Mouse (Mus musculus) ES-Bruce4 (cell line): ENCODE data around the gene Lclat1. TPM values are rescaled to one million over a fixed set of nuclear protein-coding genes. Genes with fewer than 3 reads are reported as not detected.

ENCODE experiments used
- H3K27ac ChIP-seq: 2 replicates; pipeline ENCODE4 v1.5.1; 2012; ENCODE audit warnings: low read length, inconsistent platforms; ENCODE audit not compliant: insufficient read depth
- H3K27me3 ChIP-seq: 2 replicates; pipeline ENCODE4 v1.6.1; 2012; ENCODE audit warnings: mild to moderate bottlenecking, low read length, inconsistent platforms; ENCODE audit not compliant: control insufficient read depth, poor library complexity, insufficient read depth, severe bottlenecking
- H3K36me3 ChIP-seq: 2 replicates; pipeline ENCODE4 v1.6.1; 2012; ENCODE audit warnings: inconsistent platforms, mild to moderate bottlenecking, low read length, moderate library complexity; ENCODE audit not compliant: control insufficient read depth, poor library complexity, insufficient read depth, severe bottlenecking
- H3K4me1 ChIP-seq: one replicate; pipeline ENCODE4 v1.8.1; 2011; ENCODE audit warnings: low read length; ENCODE audit not compliant: control insufficient read depth, insufficient read depth
- H3K4me3 ChIP-seq: 2 replicates; pipeline ENCODE4 v1.5.1; 2011; ENCODE audit warnings: low read depth, mild to moderate bottlenecking, low read length
- H3K9ac ChIP-seq: 2 replicates; pipeline ENCODE4 v1.6.1; 2012; ENCODE audit warnings: low read depth, mild to moderate bottlenecking, inconsistent platforms; ENCODE audit not compliant: poor library complexity, severe bottlenecking
- H3K9me3 ChIP-seq: replicated peaks from 2 replicates; pipeline ENCODE4 v1.6.1; 2012; ENCODE audit warnings: mild to moderate bottlenecking, low read length, inconsistent platforms; ENCODE audit not compliant: control insufficient read depth, poor library complexity, insufficient read depth, severe bottlenecking
- CTCF ChIP-seq: IDR thresholded peaks from one replicate; pipeline ENCODE4 v1.8.1; 2011; ENCODE audit warnings: low read depth, low read length
- EP300 ChIP-seq: IDR thresholded peaks from 2 replicates; pipeline ENCODE4 v1.6.1; 2011; ENCODE audit warnings: low read depth, low read length; ENCODE audit not compliant: insufficient read depth
- POLR2A ChIP-seq: IDR thresholded peaks from one replicate; pipeline ENCODE4 v1.8.1; 2011; ENCODE audit warnings: low read length; ENCODE audit not compliant: insufficient read depth
- polyA plus RNA-seq: library from polyadenylated mRNA; stranded (reverse); fragments of >200 nt; gene quantifications from 2 replicates; pipeline ENCODE4 v1.2.4, GENCODE M21; 2011; ENCODE audit warnings: low read depth; ENCODE audit not compliant: missing spikeins, insufficient read depth, insufficient read length

The Lclat1 gene
- polyA plus RNA-seq, 1 experiment = 12.1 TPM

- no peaks in the 10 kb centered on the region for H3K27me3 ChIP-seq
- no peak overlapping the region for H3K9ac ChIP-seq
- TF ChIP-seq EP300 = no peak
- no peak for TF ChIP-seq CTCF
- no peak for TF ChIP-seq POLR2A
- no peaks in the 10 kb centered on the region for H3K36me3 ChIP-seq
- H3K4me1 ChIP-seq = no peaks in the 10 kb centered on the region
- H3K27ac ChIP-seq = no peak overlapping the region
- H3K4me3 ChIP-seq = no peak overlapping the region
- no peaks in the 10 kb centered on the region for H3K9me3 ChIP-seq
Observed at GRCm38 (mm10) chr17:73210960-73211531, 103.3 kb downstream of the Lclat1 start.

- Histone ChIP-seq H3K9ac (no peak overlapping the region), H3K27ac (no peak overlapping the region), H3K27me3 (no peaks in the 10 kb centered on the region), H3K4me3 (no peak overlapping the region), H3K9me3 (no peaks in the 10 kb centered on the region), H3K4me1 (no peaks in the 10 kb centered on the region), H3K36me3 (no peaks in the 10 kb centered on the region)
- TF ChIP-seq POLR2A = no peak
- no peak for TF ChIP-seq CTCF
- TF ChIP-seq EP300 = no peak
Observed at GRCm38 (mm10) chr17:73212754-73213153, 105.0 kb downstream of the Lclat1 start.

DNA sequence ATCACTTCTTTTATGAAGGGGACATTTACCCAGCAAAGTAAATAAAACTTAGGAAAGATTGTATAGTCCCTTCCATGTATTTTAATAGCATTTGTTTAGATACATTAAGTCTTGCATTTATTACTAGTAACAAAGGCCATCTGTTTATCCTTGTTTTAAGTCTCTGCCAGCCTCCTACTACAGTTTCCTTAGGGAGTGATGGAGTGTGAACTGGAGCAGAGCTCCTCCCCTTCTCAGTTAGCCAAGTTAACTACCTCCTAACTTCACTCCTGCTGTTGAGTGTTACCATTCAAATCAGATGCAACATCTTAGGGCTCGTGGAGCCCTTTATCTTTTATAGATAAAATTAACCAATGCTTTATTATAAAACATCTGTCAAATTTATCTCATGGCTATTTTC lies 105.4 kb downstream of the Lclat1 start:
- Histone ChIP-seq H3K36me3 (no peaks in the 10 kb centered on the region), H3K4me1 (no peaks in the 10 kb centered on the region), H3K9ac (no peak overlapping the region), H3K27me3 (no peaks in the 10 kb centered on the region), H3K4me3 (no peak overlapping the region), H3K9me3 (no peaks in the 10 kb centered on the region), H3K27ac (no peak overlapping the region)
- TF ChIP-seq CTCF = no peak
- TF ChIP-seq POLR2A = no peak
- no peak for TF ChIP-seq EP300

GRCm38 (mm10) chr17:73213677-73214076 lies 105.9 kb downstream of the Lclat1 start:
- no peak for TF ChIP-seq EP300
- TF ChIP-seq CTCF = no peak
- no peak for TF ChIP-seq POLR2A
- Histone ChIP-seq H3K36me3 (no peaks in the 10 kb centered on the region), H3K27me3 (no peaks in the 10 kb centered on the region), H3K4me3 (no peak overlapping the region), H3K9ac (no peak overlapping the region), H3K27ac (no peak overlapping the region), H3K9me3 (no peaks in the 10 kb centered on the region), H3K4me1 (no peaks in the 10 kb centered on the region)

DNA sequence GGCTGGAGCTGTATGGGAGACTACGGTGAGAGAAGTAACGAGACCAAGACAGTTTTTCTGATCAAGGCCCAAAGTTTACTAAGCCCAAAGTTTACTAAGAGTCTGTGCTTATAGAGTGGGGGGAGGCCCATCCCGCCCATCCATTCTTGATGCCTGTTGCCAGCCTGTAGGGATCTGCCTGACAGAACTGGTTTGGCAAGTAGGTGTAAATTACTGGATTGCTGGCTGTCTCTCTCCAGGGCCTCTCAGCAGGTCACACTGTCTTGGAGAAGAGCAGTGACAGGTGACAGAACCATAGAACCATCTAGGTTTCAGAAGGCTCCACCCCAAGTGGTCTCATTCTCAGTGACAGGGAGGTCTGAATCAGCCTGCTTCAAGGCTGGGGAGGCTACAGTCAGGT lies 109.5 kb downstream of the Lclat1 start:
- Histone ChIP-seq H3K36me3 (no peaks in the 10 kb centered on the region), H3K4me1 (no peaks in the 10 kb centered on the region), H3K9me3 (no peaks in the 10 kb centered on the region), H3K4me3 (no peak overlapping the region), H3K27ac (no peak overlapping the region), H3K27me3 (no peaks in the 10 kb centered on the region), H3K9ac (no peak overlapping the region)
- TF ChIP-seq EP300 (no peak), CTCF (no peak), POLR2A (no peak)

DNA sequence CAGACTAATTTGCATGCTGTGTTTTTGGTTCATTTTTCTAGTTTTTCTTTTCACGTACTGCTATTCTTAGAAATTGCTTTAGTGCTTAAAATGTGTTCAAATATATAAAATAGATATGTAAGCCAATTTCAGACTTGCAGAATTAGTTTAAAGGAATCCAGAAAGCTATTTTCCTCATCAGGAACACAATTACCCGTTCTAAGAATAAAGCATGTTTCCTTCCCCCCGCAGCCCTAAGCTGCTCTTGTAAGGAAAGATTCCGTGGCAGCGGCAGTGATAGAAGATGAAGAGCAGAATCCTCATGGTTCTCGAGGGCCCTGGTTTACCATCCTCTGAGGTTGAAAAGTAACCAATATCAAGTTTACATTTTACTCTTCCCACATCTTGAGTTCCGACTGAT lies 113.0 kb downstream of the Lclat1 start:
- no peak overlapping the region for H3K4me3 ChIP-seq
- no peaks in the 10 kb centered on the region for H3K36me3 ChIP-seq
- no peaks in the 10 kb centered on the region for H3K27me3 ChIP-seq
- no peak overlapping the region for H3K9ac ChIP-seq
- H3K4me1 ChIP-seq = no peaks in the 10 kb centered on the region
- H3K27ac ChIP-seq = no peak overlapping the region
- no peak for TF ChIP-seq CTCF
- H3K9me3 ChIP-seq = no peaks in the 10 kb centered on the region
